Mouse (Mus musculus) hindbrain, embryonic 16.5 days (tissue): Measurements from ENCODE around the gene Vwa2. TPM values are rescaled to one million over a fixed set of nuclear protein-coding genes. Genes with fewer than 3 reads are reported as not detected.

ENCODE experiments used
- polyA plus RNA-seq: library from polyadenylated mRNA; unstranded; fragments of >200 nt; fragmentation: Nextera tagmentation; extraction: Ambion mirVana; gene quantifications from 2 replicates; pipeline ENCODE4 v1.2.1, GENCODE M21; 2015

Vwa2 gene
- polyA plus RNA-seq, 1 experiment from 2014 or later, result 0.75 TPM

Other genes starting within 250 kb of the Vwa2 start
- gene Adrb1, start 152.1 kb upstream of the Vwa2 start, polyA plus RNA-seq, result 0.56 and 0.71 TPM in 2 replicates
- 19.1 and 20.2 TPM in 2 replicates for gene Ccdc186, start 52.1 kb upstream of the Vwa2 start, polyA plus RNA-seq
- 1.3 and 1.4 TPM in 2 replicates for gene Tdrd1, start 48.0 kb upstream of the Vwa2 start, polyA plus RNA-seq
- gene Afap1l2, start 134.0 kb downstream of the Vwa2 start, polyA plus RNA-seq, result 13.9 and 16.4 TPM in 2 replicates